Mouse (Mus musculus) thymus, postnatal 36 days (tissue): ENCODE data around the gene Plagl1.
"Not testable (repeated sequence)": the region's sequence is repeated elsewhere in the genome, so short reads cannot be mapped to it uniquely, and the experiment has no call there.

Experiments
- DNase-seq, 2 experiments: peaks; one replicate each; pipeline ENCODE4 v3.0.0; 2022; ENCODE audit warnings: mixed read lengths in 2 of 2

Gene Plagl1

DNA sequence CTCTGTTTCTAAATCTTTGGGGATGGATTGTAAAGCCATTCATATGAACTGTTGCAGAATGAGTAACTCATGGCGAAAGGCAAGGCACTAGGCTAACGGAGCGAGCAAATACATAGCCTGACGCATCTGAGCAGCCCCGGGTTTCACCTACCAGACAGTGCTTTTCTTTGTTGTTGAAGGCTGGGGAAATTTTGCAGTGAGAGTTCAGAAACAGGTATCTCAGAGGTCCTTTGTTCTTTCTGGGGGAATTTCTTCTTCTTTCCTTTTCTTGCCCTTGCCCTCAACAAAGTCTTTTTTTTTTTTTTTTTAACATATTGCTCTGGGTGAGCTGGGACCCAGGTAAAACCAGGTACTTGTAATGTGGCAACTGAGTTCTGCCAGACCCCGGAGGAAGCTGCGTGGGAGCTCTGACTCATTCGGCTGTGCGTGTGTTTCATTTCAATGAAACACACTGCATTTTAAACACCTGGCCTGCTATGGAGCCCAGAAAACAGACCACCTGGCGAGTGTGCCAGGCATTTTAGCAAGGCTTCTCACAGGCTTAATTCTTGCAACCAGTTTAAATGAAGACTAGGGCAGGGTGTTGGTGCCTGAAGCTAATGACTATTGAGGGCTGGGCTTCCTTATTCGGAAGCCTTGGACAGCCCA lies at the start of gene Plagl1:
Gene Plagl1, plus strand, starts transcription at position 484 of the 648 bp plus-strand sequence.
- no peak for DNase-seq

DNA sequence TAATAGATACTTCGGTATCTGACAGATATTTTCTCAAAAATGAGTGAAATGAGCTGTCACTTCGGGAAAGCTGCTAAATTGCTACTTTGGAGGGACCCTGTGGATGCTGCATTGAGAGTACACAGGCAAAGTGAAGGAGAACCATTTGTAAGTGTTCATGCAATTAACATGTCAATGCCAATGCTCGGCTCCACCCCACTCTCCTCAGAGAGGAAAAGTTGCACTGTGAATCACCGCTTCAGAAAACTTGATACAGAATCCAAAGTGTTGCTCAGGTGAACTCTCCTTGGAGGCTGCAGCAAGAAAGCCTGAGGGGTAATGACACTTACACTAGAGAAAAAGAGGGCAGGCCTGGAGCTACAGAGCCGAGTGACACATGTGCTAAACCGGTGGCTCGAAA lies 46.3 kb upstream of the Plagl1 start:
- DNase-seq = no peak

DNA sequence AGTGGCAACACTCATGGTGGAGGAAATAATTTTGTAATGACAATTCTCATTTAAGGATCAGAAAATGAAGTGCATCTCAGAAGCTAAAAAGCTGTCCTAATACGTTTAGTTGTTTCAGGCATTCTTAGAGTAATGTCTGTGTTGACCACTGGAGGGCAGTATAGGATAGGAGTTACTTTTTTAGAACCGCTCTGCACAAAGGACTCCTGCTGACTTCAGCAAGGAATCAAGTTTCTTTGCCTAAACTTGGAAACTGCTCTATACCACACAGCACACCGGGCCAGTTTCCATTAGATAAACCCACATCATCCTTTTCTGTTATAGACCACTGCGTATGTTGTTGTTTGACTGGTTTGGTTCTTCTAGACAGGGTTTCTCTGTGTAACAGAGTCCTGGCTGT lies 43.7 kb upstream of the Plagl1 start:
- DNase-seq = no peak

DNA sequence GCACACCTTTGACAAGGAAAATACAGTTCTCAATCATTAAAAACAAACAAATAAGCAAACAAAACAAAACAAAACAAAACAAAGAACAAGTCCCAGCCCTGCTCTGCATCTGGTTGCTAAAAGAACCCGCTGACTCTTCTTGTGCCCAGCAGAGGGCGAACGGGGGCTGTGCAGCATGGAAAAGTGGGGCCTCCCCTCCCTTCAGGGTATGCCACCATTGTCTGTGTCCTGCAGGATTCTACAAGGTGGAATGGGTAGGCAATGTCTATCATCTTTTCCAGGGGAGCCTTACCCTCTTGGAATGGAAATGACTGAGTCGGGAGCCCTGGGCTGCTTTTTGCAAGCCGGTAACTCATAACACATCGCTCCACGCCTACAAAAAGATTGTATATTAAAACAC lies 41.8 kb upstream of the Plagl1 start:
- peak in 1 of 2 experiments; percentile 25 for DNase-seq

DNA sequence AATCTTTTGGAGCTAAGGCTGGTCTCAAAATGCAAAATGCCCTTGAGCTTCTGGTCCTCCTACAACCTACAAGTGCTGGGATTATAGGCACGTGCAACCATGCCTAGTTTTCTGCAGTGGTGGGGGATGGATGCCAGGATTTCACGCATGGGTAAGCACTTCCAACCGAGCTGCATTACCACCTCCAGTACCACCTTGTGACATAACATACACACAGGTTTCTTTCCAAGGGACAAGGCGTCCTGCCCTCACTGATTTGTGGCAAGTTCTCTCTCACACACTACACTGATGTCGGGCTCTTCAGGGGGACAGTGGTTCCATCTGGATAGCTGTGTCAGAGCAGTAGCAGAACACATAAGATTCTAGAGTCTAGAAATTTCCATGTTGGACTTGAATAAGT lies 41.3 kb upstream of the Plagl1 start:
- no peak for DNase-seq

DNA sequence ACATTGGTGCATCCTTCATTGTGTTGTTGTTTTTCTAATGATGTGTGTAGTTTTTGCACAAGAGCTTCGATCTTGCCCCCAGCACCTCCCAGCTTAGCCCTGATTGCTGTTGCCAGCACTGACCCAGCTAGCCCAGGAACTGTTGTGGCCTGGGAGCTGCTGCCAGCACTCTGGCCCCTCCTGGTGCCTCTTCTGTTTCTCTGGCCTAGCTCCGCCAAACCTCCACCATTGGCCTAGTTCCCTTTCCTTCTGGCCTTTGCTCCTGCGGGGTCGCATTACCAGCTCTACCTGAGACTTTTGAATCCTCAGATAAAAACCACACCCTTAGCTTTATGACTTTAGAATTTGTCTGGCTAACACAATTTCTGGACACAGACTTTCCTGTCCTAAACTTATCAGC lies 38.2 kb upstream of the Plagl1 start:
- no peak for DNase-seq

DNA sequence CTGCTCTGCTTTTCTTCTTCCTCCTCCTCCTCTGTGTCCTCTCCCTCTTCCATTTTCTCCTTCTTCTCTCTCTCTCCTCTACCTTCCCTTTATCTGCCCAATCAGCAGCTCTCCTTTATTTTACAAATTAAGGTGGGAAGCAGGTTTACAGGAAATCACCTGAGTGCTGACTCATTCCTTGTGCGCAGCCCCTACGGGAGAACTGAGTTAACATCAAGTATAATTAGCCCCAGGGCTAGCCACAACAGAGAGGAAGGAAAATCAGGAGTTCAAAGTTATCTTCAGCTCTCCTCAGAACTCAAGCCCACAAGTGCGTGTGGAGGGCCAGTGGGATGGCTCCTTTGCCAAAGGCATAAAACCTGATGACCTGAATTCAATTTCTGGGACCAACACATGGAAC lies 36.3 kb upstream of the Plagl1 start:
- not testable (repeated sequence) for DNase-seq

DNA sequence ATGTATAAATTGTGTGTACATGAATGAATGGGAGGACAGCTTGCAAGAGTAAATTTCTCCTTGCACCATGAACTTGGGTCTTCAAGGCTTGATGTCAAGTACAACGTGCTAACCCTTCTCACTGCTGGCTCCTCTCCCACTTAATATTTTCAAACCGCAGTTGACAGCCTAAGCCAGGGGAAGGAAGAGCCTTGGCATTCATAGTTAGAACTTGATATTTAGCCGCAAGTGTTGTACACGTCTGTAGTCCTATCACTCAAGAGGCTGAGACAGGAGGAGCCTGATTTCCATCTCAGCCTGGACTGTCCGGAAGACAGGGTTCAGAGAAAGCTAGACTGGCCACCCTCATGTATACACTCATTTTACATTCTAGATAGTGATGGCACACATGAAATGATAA lies 32.6 kb upstream of the Plagl1 start:
- DNase-seq = no peak

DNA sequence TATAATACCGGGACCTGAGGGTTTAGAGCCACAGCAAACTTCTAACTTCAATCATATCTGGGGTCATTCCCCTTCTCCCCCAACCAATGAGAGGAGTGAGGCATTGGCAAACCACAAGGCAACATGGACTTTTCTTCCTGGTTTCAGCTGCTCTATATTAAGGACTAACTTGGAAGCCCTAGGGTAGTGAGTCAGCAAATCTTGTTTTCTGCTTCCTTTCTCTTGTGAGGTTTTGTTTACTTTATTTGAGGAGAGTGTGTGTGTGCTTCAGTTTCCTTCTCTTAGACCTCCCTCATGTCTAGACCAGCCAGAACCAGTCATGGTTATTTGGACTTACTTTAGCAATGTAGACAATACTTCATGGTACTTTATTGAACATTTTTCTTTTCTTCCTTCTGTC lies 32.1 kb upstream of the Plagl1 start:
- no peak for DNase-seq

DNA sequence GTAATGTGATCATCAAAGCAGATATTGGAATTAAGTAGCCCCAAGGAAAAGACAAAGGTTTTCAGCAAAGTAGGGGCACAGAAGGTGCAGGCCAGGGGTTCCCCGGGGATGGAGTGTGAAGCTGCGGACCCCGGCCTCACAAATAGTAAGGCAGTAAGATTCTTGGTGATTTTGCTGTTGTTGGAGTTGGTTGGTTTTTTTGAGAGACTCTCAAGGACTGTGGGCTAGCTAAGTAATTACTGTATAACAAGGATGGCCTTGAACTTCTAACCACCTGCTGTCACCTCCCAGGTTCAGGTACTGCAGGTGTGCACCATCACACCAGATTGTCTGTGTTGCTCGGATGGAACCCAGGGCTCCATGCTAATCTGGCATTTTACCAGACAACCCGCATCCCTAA lies 30.9 kb upstream of the Plagl1 start:
- no peak for DNase-seq

DNA sequence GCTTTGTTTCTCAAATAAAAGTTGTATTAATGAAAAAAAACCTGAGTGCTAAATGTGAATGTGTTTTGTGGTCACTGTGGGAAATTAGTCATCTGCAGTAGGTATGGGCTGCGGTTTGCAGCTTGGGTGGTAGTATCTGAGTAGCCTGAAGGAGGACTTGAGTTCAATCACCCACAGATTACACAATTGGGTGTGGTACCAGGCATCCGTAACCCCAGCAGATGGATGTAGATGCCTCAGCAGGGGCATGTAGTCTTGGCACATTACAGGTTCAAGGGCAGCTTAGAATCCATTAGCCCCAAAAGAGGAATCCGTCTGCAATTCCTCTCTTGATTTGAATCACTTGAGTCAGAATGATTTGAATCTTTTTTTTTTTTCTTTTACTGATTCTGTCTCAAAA lies 25.0 kb upstream of the Plagl1 start:
- no peak for DNase-seq

DNA sequence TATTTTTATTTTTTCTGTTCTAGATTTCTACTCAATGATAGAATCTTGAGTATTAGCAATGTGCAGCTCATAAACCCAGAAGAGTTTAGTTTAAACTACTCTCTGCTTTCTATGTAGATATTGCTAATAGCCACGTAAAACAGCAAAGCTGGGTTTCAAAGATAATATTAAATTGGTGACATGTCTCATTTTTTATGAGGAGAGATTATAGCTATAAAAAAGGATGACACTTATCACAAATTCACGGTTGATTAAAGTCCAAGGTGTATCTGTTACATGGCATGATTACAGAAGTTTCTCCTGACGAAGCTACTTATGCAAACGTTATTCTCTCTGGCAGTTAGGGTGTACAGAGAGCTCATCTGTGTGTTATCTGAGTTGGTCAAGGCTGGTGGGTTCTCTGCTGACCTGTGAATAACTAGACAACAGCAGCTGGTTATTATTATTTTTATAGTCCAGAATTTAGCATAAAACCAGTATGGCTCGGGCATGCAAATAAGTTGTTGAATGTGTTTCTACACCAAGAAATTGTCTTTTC lies 20.6 kb upstream of the Plagl1 start:
- no peak for DNase-seq

DNA sequence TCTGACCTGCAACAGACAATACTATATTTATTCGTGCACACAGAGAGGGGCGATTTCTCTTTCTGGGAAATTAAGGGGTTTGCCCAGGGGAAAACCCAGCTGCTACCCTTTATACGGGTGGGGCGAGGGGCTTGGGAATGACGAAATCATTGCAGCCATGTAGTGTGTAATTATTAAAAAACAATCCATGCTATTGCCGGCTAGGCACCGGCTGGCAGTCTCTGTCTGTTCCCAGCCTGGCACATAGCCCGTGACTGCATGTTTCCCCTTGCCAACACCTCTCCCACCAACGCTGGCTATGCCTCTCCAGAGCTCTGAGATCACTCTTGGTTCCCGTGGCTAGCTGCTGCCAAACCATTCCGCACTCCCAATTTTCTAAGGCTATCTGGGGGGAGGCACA lies 15.6 kb upstream of the Plagl1 start:
- no peak for DNase-seq

DNA sequence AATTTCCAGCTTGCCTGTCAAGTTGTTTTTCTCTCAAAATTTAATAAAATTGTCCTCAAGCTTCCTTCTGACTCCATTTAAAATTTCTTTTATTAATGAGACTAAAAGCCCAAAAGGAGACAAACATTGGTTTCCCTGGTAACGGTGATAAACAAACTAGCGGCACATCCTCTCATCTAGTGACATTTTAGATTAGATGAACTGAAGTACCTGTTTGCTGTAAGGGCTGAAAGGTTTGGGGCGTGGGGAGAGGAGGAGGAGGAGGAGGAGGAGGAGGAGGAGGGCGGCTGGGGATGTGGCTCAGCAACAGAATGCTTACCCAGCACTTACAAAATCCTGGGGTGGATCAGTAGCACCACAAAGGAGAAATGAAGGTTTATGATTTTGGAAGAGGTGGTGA lies 12.5 kb upstream of the Plagl1 start:
- no peak for DNase-seq

DNA sequence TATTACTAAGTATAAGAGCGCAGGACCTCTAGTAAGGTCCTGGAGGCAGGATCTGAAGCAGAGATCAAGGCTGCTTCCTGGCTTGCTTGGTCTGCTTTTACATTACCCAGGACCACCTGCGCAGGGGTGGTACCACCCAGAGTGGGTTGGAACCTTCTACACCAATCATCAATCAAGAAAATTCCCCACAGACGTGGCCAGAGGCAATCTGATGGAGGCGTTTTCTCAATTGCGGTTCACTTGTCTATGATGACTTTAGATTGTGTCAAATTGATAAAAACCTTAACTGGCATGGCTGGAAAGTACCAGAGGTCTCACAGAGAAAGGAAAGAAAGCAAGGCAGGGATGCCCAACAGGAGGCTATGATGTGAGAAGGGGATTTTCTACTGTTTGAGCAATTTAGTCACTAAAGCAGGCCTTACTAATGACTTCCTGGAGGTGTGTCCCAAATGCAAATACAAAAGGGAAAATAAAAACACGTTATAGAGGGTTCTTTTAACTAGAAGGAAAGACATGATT lies 3.4 kb upstream of the Plagl1 start:
- no peak for DNase-seq

DNA sequence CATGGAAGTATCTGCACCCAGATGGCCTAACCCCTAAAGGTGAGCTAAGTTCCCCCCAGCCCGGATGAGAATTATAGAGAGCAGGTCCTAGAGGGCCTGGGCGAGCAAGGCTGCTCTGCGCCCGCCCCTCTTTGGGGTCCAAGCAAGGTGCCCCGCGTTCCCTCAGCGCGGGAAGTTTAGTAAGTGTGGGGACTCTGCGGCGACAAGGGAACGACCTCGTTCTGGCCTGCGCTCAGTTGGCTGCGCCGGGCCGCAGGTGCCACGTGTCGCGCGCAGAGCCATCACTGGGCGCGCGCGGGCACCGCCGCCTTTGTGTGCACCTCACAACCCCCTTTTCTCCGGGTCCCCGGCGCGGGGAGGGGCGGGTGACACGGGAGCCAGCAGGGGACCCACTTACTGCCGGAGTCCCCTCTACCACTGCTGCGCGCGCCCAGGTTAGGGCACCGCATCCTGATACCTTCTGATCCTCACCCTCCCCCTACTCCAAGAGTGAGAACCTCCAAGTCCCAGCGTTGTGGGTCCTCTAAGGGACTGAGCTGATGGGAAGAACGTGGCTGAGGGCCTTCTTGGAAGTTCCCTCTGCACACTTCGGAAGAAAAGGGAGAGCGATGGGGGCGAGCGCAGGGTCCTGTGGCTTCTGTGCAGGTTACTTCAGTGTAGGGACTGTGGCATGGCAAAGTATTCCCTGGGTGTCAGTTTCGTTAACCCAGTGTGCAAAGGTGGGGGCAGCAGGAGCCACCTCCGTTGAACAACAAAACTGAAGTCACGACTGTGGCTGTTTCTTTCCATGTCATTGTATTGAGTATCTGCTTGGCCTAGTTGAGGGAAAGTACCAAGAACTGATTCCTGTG lies 742 bp downstream of the Plagl1 start:
- no peak for DNase-seq

DNA sequence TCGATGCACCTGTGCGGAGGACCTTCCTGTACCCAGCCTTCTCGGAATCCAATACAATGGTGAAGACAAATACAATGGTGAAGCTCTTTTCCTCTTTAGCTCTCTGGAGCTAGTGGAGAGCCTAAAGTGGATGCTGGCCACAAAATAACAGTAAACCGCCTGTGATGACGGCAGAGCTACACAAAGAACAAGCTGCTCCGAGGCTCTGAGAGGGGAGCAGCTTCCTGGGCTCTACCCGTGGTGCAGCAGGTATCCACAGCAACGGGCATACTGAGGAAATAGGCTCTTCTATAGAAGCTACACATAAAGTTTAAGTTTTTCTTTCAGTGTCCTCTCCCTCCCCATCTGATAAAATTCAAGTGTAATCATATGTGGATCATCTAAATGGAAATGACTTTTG lies 2.1 kb downstream of the Plagl1 start:
- DNase-seq = no peak

DNA sequence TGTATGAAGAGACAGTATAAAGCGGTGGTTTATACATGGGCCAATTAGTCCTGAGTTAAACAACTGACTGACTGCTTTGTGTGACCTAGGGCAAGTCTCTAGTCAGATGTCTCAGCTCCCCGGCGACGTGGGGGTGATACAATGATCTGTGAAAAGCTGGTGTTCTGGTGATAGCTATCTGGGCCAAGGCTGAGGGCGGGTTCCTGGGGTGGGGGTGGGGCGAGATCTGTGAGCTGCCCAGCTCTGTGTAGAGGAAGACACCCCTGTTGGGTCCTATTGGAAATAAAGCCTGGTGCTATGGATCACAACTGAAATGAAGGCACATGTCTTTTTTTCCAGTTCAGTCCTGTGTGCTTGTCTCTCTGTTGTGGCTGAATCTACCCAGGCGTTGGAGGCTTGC lies 3.2 kb downstream of the Plagl1 start:
- no peak for DNase-seq

DNA sequence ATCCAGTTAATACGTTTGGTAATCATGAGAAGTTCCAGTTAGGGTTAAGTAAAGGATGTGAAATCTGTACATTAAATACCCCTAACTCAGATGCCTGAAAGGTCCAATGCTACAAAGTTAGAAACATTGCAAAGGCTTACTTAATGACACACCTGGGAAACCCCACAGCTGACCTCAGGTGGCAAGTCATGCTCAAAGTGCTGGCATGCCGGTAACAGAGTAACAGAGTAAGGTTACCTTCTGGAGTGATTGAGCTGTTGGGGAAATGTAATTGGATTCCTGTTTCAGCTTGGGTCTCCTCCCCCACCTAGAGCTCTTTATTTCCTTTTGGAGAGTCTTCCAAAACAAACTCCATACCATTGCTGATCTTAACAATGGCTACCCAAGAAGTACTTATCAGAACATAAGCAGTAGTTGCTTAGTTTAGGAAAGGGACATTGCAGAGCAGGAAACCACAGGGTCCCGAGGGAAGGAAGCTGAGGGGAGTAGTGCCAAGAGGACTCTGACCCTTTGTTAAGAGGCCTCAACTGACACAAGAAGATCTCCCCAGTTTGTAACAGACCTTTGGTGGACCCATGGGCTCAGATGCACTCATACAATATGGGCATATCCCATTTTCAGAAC lies 4.9 kb downstream of the Plagl1 start:
- DNase-seq = no peak

DNA sequence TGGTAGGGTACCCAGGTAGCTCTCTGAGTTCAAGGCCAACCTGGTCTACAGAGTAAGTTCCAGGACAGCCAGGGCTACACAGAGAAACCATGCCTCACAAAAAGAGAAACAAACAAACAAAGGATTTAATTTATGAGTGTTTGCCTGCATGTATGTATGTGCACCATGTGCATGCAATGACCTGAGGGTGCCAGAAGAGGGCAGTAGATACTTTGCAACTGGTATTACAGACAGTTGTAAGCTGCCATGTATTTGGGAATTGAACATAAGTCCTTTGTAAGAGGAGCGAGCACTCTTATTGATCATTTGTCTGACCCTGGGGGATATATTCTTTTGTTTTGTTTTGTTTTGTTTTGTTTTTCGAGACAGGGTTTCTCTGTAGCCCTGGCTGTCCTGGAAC lies 10.7 kb downstream of the Plagl1 start:
- DNase-seq = no peak

DNA sequence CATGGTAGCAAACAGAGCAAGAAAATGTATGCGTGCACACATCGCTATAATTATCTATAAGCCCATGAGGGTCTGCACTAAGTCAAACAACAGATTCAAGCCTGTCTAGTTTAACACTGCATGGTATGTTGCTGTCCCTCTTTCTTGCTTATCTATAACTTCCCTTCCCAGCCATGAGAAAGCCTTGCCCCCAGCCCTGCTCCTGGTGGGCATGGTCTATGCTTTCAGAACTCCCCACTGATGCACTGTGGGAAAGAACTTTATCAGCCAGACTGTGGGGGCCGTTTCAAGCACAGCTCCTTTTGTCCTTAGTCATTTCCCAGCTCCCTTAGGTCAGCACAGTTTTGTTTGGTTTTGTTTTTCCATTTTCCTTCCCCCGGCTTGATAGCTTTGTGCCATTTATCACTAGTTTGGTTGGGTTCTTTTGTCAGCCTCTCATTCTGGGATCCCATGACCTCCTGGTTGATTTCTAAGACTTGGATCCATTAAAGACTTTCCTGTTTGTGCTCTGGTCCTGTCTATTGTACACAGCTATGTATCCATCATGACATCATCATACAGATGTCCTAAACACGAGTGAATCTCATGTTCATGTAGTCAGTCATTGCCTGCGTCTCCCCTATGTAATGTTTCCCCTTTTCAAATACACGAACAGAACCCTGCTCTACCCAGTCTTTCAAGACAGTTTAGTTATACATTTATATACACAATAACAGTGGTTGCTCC lies 16.7 kb downstream of the Plagl1 start:
- DNase-seq = no peak

DNA sequence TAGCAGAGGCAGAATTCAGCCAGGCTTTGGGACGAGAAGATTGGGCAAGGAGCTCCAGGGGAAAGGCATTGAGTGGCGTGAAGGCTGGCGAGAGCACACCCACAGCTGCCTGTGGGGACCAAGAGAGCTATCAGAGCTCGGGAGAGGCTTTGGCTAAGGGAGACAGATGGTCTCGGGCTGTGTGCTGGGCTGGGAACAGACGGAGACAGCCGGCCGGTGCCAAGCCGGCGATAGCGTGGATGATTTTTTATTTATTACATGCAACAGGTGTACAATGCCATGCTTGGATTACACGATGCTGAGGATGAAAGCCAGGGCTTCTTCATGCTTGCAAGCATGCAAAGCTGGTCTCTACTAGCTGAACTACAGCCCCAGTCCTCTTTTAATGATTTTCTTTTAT lies 22.2 kb downstream of the Plagl1 start:
- DNase-seq = no peak
